In the genomic region with DNA sequence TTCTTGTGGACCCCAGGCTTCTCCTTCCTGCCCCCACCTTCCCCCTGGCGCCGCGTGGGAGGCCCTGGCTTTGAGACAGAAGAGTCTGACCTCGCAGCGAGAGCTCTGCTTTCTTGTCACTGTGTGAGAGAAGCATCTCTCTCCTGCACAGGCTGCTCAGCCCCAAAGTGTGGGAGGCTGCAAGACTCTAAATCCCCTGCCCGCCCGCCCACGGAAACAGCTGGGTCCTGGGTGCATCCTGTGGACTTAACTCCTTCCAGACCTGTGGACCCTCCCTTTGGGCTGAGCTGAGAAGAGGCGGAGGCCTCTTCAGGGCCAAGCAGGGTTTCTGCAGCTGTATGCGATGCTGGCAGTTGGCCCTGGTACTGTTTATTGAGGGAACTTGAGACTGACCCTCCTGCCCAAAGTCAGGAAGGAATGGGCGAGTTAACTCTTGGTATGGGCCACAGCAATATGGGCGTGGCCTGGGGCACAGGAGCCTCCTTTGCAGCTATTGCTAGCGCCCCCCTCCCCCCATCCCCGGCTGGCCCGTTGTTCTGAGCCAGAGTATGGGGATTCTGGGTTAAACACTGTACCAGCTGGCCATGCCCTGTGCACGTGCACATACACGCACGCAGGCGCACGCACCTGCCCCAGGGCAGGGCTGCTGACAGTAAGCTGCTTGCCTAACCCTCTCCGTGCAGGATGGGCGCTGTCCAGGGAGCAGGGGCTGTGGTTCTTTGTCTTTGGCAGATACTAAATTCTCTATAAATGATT, we compare ENCODE assay signal across 8 mouse cellular contexts. TPM values are rescaled to one million over a fixed set of nuclear protein-coding genes. Genes with fewer than 3 reads are reported as not detected.
DNase-seq lines count a peak whose midpoint lies in the region; ATAC-seq and TF ChIP-seq lines count a peak whose summit lies in the region.

A gene (plus strand): TSS at position 655 of the 756 bp plus-strand sequence.

- TF ChIP-seq RAD21 in CH12.LX (IDR thresholded peaks at IDR 0.05; ENCODE audit: low read depth, low read length) = no peak

- H3K4me2 ChIP-seq in hindbrain, embryonic 14.5 days (replicated peaks) = no peak within 1 kb of the TSS
- H3K4me2 ChIP-seq in CH12.LX (ENCODE audit: insufficient read depth, low read depth, poor library complexity, severe bottlenecking) = no peak within 1 kb of the TSS
- peak within 1 kb of the TSS; percentile 27; the same call in 1 of the 2 replicates for H3K4me2 ChIP-seq in limb, embryonic 15.5 days

- peak; percentile 18 for DNase-seq in hindbrain, embryonic 10.5 days (ENCODE audit: low spot score)
- DNase-seq in hindbrain, embryonic 14.5 days (ENCODE audit: low spot score) = no peak
- no peak for DNase-seq in CH12.LX (ENCODE audit: extremely low read depth)
- DNase-seq in gastrocnemius, postnatal 10 days = peak; percentile 65
- peak; percentile 60 for DNase-seq in ovary, postnatal 36 days (ENCODE audit: low spot score)
- no peak for DNase-seq in adrenal gland, postnatal 10 days

- no peak within 1 kb of the TSS for H3K9ac ChIP-seq in hindbrain, embryonic 14.5 days
- H3K9ac ChIP-seq in CH12.LX (ENCODE audit: insufficient read depth, low read depth) = no peak within 1 kb of the TSS
- H3K9ac ChIP-seq in limb, embryonic 15.5 days = no peak within 1 kb of the TSS

- in situ Hi-C loops in CH12.LX (cut with MboI; ENCODE audit: low pct_ligation_motif_present, low pct_unique_long_range_greater_than_20kb, low sequenced_read_pairs) = no loop called here

- TF ChIP-seq POLR2A in CH12.LX (IDR thresholded peaks at IDR 0.05; ENCODE audit: low read depth, low read length) = no peak

- dilution Hi-C loops in CH12.LX (cut with MboI; ENCODE audit: extremely low pct_ligation_motif_present, extremely low pct_unique_long_range_greater_than_20kb, low sequenced_read_pairs) = no loop called here

- peaks cover 47% of the 10 kb centered on the region for H3K27me3 ChIP-seq in hindbrain, embryonic 10.5 days (ENCODE audit: insufficient read depth, poor library complexity, severe bottlenecking)
- H3K27me3 ChIP-seq in hindbrain, embryonic 14.5 days (ENCODE audit: control insufficient read depth, insufficient read depth, low read length) = no peaks in the 10 kb centered on the region
- H3K27me3 ChIP-seq in CH12.LX (replicated peaks) = no peaks in the 10 kb centered on the region
- H3K27me3 ChIP-seq in limb, embryonic 15.5 days = no peaks in the 10 kb centered on the region

- H3K9me3 ChIP-seq in hindbrain, embryonic 10.5 days = no peaks in the 10 kb centered on the region
- H3K9me3 ChIP-seq in hindbrain, embryonic 14.5 days (ENCODE audit: control insufficient read depth, low read length) = no peaks in the 10 kb centered on the region
- no peaks in the 10 kb centered on the region for H3K9me3 ChIP-seq in CH12.LX (replicated peaks; ENCODE audit: low read length)
- H3K9me3 ChIP-seq in limb, embryonic 15.5 days = no peaks in the 10 kb centered on the region

- H3K36me3 ChIP-seq in hindbrain, embryonic 10.5 days = no peaks in the 10 kb centered on the region
- no peaks in the 10 kb centered on the region for H3K36me3 ChIP-seq in hindbrain, embryonic 14.5 days (replicated peaks; ENCODE audit: control insufficient read depth, insufficient read depth)
- peaks cover 0 to 3% of the 10 kb centered on the region in 2 experiments for H3K36me3 ChIP-seq in CH12.LX (replicated peaks in 1 of 2; ENCODE audit: control insufficient read depth in 1 of 2, insufficient read depth in 1 of 2, low read length in 1 of 2)
- H3K36me3 ChIP-seq in limb, embryonic 15.5 days = no peaks in the 10 kb centered on the region

- WGBS in hindbrain, embryonic 10.5 days = 34% methylated on average over 22 of the region's 22 CpGs
- 32% methylated on average over 22 of the region's 22 CpGs for WGBS in hindbrain, embryonic 14.5 days
- WGBS in limb, embryonic 15.5 days = 17% methylated on average over 22 of the region's 22 CpGs

- no peak within 1 kb of the TSS for H3K4me3 ChIP-seq in hindbrain, embryonic 10.5 days
- H3K4me3 ChIP-seq in hindbrain, embryonic 14.5 days (replicated peaks; ENCODE audit: low read length) = no peak within 1 kb of the TSS
- no peak within 1 kb of the TSS for H3K4me3 ChIP-seq in CH12.LX (replicated peaks in 1 of 3; ENCODE audit: low read depth in 2 of 3, low read length in 2 of 3, poor library complexity in 1 of 3)
- H3K4me3 ChIP-seq in limb, embryonic 15.5 days = no peak within 1 kb of the TSS; the same call in 1 of the 2 replicates

- TF ChIP-seq CTCF in CH12.LX (conservative IDR thresholded peaks at IDR 0.05 in 1 of 2, IDR thresholded peaks at IDR 0.05 in 1 of 2; ENCODE audit: low read depth in 2 of 2, low read length in 2 of 2) = no peak

- ATAC-seq in hindbrain, embryonic 14.5 days (ENCODE audit: low FRiP score) = no peak
- peak; percentile 72 for ATAC-seq in limb, embryonic 15.5 days (ENCODE audit: insufficient number of reproducible peaks, low FRiP score, low TSS enrichment, low read depth)
- ATAC-seq in megakaryocyte, adult 5-6 weeks (ENCODE audit: poor library complexity, severe bottlenecking) = no peak

- no peak for TF ChIP-seq EP300 in CH12.LX (IDR thresholded peaks at IDR 0.05; ENCODE audit: low read length)

- H3K79me2 ChIP-seq in CH12.LX (replicated peaks; ENCODE audit: control insufficient read depth, extremely low read depth, insufficient read depth, poor library complexity, severe bottlenecking) = no peaks in the 10 kb centered on the region

- H3K4me1 ChIP-seq in hindbrain, embryonic 10.5 days (replicated peaks) = peaks cover 46% of the 10 kb centered on the region
- no peaks in the 10 kb centered on the region; the same call in none of the 2 replicates for H3K4me1 ChIP-seq in hindbrain, embryonic 14.5 days (replicated peaks; ENCODE audit: control insufficient read depth, insufficient read depth, low read length)
- peaks cover 0 to 4% of the 10 kb centered on the region in 2 experiments; a peak in 3 of 4 replicates for H3K4me1 ChIP-seq in CH12.LX (ENCODE audit: control insufficient read depth in 1 of 2, insufficient read depth in 2 of 2)
- peaks cover 22% of the 10 kb centered on the region for H3K4me1 ChIP-seq in limb, embryonic 15.5 days

- peak within 1 kb of the TSS; percentile 69 for H3K27ac ChIP-seq in hindbrain, embryonic 10.5 days
- no peak within 1 kb of the TSS for H3K27ac ChIP-seq in hindbrain, embryonic 14.5 days
- H3K27ac ChIP-seq in CH12.LX (ENCODE audit: insufficient read depth, low read depth) = no peak within 1 kb of the TSS
- H3K27ac ChIP-seq in limb, embryonic 15.5 days = peak within 1 kb of the TSS; percentile 73

TF ChIP-seq in CH12.LX, 34 proteins besides CTCF, POLR2A, EP300 and RAD21:
- TF ChIP-seq NRF1 (IDR thresholded peaks at IDR 0.05; ENCODE audit: low read depth, low read length) (0 out of 2 replicates have a peak, but pooled peaks have one; percentile 15), SMC3 (IDR thresholded peaks at IDR 0.05; ENCODE audit: low read depth, low read length) (no peak), BHLHE40 (IDR thresholded peaks at IDR 0.05; ENCODE audit: low read depth, low read length) (peak; percentile 69)

RNA-seq across cellular contexts. Expression of the gene that starts here (rescaled TPM):
- 0.85 and 3.2 TPM in 2 replicates for polyA plus RNA-seq in hindbrain, embryonic 10.5 days (2016; fragmentation: Nextera tagmentation; extraction: Ambion mirVana)
- polyA plus RNA-seq in hindbrain, embryonic 14.5 days (2014; fragmentation: Nextera tagmentation; extraction: Ambion mirVana) = 0.47 and 1.7 TPM in 2 replicates
- 1.5 and 1.6 TPM in 2 replicates for total RNA-seq in CH12.LX (2012; rRNA removed)
- total RNA-seq in CH12.LX (2014; rRNA removed) = 5.5 and 6.9 TPM in 2 replicates
- polyA plus RNA-seq in CH12.LX (2012; ENCODE audit: insufficient read length, low read depth) = 3.5 and 4.2 TPM in 2 replicates
- 100 to 1,000 TPM; 162 to 214 TPM for total RNA-seq in gastrocnemius, postnatal 10 days (2021)
- polyA plus RNA-seq in limb, embryonic 15.5 days (2015; fragmentation: Nextera tagmentation; extraction: Ambion mirVana) = 231 and 577 TPM in 2 replicates
- 0.36 and 0.45 TPM in 2 replicates for total RNA-seq in megakaryocyte, adult 5-6 weeks (2015)
- not detected in 2 replicates for total RNA-seq in megakaryocyte, adult 5-6 weeks (2017)
- total RNA-seq in adrenal gland, postnatal 10 days (2021) = 10 to 100 TPM in 1 of 2 experiments, 1 to 10 TPM in 1; 7.7 to 41.7 TPM

Comparison
In these comparisons a context has a peak if more than half of its experiments do, and no peak if none do; other contexts are left out.
1. RNA of the gene that starts here (polyA plus RNA-seq): 231 to 577 TPM in limb, embryonic 15.5 days; 3.5 to 4.2 TPM in CH12.LX, 0.47 to 1.7 TPM in hindbrain, embryonic 14.5 days and 0.85 to 3.2 TPM in hindbrain, embryonic 10.5 days; every median in the first group is over 10 times any median in the second.
2. DNase-seq: peak in hindbrain, embryonic 10.5 days (single experiment), gastrocnemius, postnatal 10 days (single experiment) and ovary, postnatal 36 days (single experiment); none in hindbrain, embryonic 14.5 days (single experiment), CH12.LX (single experiment) and adrenal gland, postnatal 10 days (single experiment).
3. H3K27ac ChIP-seq: peak in hindbrain, embryonic 10.5 days (single experiment) and limb, embryonic 15.5 days (single experiment); none in hindbrain, embryonic 14.5 days (single experiment) and CH12.LX (single experiment).